Mouse (Mus musculus) brain, embryonic 14.5 days (tissue): ENCODE measurements around the gene Clrn2. TPM values are rescaled to one million over a fixed set of nuclear protein-coding genes. Genes with fewer than 3 reads are reported as not detected.

ENCODE experiments used
- DNase-seq: peaks from one replicate; pipeline ENCODE4 v3.0.0-alpha.2; 2011; ENCODE audit warnings: low read depth
- CTCF ChIP-seq: fragments of 200-500 bp; IDR thresholded peaks from 2 replicates; pipeline ENCODE4 v1.5.1; 2012; ENCODE audit warnings: inconsistent platforms, mild to moderate bottlenecking, moderate library complexity, borderline replicate concordance; ENCODE audit not compliant: insufficient read depth, insufficient read length; ENCODE audit errors: extremely low read depth
- POLR2A ChIP-seq: fragments of 200-500 bp; IDR thresholded peaks from 2 replicates; pipeline ENCODE4 v1.6.1; 2012; ENCODE audit warnings: mild to moderate bottlenecking, inconsistent platforms, borderline replicate concordance; ENCODE audit not compliant: poor library complexity, insufficient read depth, insufficient read length, severe bottlenecking; ENCODE audit errors: extremely low read depth
- polyA plus RNA-seq: library from polyadenylated mRNA; depleted of rRNA; stranded (reverse); fragments of >200 nt; gene quantifications from 2 replicates; pipeline ENCODE4 v1.2.3, GENCODE M21; 2012

Clrn2 gene
- polyA plus RNA-seq, 1 experiment = 0.18 TPM

DNA sequence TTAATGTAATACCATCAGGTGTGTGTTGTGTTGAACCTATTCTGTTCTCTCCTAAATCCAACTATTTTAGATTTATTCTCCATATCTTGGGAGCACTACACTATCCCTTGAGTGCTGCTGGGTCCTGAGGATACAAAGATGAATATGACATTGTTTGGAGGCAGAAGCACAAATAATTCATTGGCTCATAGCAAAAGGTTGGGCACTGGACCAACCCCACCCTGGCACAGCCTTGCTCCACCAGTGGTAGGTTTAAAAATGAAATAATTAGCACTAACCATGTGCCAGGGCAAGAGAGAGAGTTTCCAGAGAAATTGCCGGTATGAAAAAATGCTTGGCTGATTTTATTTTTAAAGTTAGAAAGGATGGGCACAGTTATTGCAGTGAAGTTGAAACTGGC, 20.0 kb downstream of the Clrn2 start:
- TF ChIP-seq CTCF (no peak), POLR2A (no peak)
- peak; percentile 63 for DNase-seq

GRCm38 (mm10) chr5:45474215-45474614, 20.7 kb downstream of the Clrn2 start:
- TF ChIP-seq CTCF (peak; percentile 61), POLR2A (no peak)
- DNase-seq = peak; percentile 91

DNA sequence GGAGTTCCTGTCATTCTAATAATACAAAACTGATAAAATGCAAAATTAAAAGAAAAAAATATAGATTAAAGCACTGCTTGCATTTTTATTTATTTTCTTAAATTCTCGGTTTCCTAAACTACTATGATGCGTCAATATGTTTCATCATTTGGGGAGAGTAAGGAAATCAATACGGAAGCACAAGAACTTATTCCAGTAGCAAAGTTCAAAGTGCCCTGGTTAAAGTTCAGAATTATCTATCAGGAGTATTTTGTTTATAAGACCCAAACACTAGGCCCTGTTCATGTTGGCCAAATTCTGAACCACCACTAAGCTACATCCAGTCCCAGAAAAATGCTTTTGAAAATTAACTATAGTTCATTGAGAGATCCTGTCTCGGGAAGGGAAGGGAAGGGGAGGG, 21.2 kb downstream of the Clrn2 start:
- TF ChIP-seq CTCF (no peak), POLR2A (no peak)
- no peak for DNase-seq

GRCm38 (mm10) chr5:45475771-45476170, 22.2 kb downstream of the Clrn2 start:
- no peak for DNase-seq
- TF ChIP-seq POLR2A = no peak
- no peak for TF ChIP-seq CTCF

DNA sequence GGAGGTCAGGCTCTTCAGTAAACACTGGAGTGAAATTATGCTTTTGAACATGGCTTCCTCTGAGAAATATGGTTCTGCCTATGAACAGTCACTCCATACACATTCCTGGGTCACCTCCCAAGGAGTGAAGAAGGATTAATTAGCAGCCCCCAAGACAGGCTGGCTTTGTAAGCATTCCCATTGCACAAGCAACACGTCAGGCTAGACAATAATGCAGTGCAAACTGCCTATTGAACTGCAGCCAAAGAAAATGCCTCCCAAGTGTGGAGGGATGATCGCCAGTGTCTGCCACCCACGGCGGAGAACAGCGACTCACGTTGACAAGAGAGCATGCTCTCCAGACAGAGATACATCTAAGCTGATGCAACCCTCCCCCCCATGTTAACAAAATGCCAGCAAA, 22.7 kb downstream of the Clrn2 start:
- DNase-seq = peak; percentile 80
- TF ChIP-seq POLR2A = no peak
- TF ChIP-seq CTCF = no peak

- no peak for TF ChIP-seq CTCF
- TF ChIP-seq POLR2A = no peak
- no peak for DNase-seq
These were observed 24.1 kb downstream of the Clrn2 start for GRCm38 (mm10) chr5:45477601-45478000.

GRCm38 (mm10) chr5:45480066-45480465, 26.5 kb downstream of the Clrn2 start:
- TF ChIP-seq POLR2A (no peak), CTCF (no peak)
- no peak for DNase-seq

DNA sequence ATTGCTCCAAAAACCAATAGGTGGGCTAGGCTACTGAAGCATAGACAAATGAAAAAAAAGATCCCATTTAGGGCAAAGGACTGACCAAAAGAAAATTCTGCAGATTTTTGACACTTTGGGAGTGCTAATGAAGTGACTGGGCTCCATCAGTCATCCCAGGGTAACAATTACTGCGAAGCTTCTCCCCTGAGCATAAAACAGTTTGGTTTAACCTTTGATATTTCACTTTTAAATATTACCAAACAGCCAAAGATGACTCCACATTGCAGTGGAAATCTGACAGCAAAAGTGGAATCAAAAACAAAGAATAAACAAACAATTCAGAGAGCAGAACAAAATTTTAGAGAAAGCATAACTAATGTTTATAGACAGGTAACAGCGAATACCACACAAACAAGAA, 27.6 kb downstream of the Clrn2 start:
- no peak for DNase-seq
- TF ChIP-seq POLR2A = no peak
- no peak for TF ChIP-seq CTCF

DNA sequence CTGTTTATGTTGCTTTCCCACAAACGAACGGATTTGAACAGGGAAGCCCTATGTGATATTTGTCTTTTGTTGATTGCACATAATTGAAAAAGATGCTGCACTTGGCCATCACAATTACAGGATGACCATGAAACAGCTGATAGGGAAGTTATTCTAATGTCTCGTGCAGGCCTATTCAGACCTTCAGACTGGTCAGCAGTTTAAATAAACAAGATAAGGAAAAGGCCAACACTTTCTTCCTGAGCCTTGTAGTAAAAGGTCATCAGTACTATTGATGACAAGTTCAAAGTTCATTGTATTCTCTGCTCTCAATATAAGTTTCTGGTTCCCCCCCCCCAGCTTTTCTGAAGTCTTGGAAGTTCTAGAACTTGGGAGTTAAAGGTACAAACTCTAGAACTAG, 29.1 kb downstream of the Clrn2 start:
- DNase-seq = no peak
- no peak for TF ChIP-seq CTCF
- no peak for TF ChIP-seq POLR2A

- TF ChIP-seq POLR2A (no peak), CTCF (no peak)
- no peak for DNase-seq
These were observed 30.1 kb downstream of the Clrn2 start for GRCm38 (mm10) chr5:45483654-45484053.

- DNase-seq = peak; percentile 52
- no peak for TF ChIP-seq CTCF
These were observed 38.2 kb downstream of the Clrn2 start for GRCm38 (mm10) chr5:45491776-45492175.

DNA sequence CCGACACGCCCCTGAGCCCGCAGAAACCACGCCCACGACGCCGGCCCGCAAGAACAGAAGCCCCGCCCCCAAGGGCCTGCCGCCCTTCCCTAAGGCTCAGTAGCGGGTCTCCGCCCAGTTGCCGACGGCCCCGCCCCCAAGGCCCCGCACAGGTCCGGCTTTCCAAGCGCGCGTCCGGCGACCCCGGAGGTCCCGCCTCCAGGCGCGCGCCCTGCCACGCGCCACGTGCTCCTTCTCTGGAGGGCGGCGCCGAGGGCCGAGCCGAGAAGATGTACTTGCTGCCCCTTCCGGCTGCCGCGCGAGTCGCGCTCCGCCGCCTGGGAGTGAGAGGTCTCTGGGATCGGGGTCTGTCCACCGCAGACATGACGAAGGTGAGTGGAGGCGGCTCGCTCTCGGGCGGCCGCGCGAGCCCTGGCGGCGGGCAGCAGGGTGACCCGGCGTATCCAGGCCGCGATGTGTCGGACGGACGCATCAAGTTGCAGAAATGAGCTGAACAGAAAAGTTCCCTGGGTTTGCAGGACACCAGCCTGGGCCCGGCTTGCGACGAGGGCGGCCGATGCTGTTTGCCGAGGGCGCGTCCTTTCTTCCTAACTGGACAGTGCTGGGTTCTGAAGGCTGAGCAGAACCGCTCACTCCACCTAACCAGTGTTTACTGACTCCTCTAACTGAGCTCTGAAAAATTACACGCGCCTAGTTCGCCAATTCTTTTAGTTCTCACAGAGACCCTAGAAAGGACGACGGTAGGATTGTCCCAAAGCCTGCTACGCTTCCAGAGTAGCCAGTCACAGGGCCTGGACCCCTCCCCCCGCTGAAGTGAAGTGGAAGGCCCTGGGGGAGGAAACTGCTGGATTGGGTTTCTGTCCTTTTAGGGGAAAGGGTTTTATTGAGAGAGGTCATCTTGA, 39.9 kb downstream of the Clrn2 start, which contains the start of gene Lap3:
Gene Lap3, plus strand, starts transcription at position 184 of the 902 bp plus-strand sequence.
- TF ChIP-seq CTCF (peak; percentile 19; the same call in 1 of the 2 replicates), POLR2A (peak; percentile 54; the same call in 1 of the 2 replicates)
- DNase-seq = peak; percentile 98

DNA sequence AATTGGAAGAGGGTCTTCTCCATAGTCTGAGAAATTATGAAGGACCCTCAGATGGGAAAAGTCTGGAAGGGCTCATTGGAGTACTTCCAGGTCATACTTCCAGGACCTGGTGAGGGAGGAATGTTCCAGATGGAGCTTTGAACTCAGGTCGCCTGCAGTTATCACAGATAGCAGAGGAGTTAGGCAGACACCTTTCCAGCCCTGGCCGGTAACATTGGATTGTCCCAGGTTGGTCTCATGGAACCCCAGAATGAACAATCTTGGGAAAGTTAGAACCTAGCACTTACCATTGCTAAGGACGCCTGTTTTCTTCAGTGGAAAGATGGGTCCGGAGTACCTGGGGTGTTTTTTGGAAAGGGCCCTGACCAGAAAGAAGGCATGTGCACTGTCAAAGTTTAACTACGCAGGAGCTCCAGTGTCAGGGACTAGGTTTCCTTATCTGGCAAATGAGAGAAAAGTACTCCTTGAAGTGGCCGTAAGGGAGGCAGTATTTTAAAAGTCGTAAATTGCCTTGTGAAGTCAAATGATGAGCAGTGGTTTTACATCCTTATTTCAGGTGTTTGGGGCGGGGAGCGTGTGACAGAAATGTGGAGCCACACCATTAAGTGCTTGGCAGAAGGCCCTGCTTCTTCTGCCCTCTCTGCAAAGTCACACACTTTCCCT, 40.7 kb downstream of the Clrn2 start:
- TF ChIP-seq POLR2A (no peak), CTCF (no peak)
- no peak for DNase-seq
